Mouse (Mus musculus): ENCODE data around the gene Nfix.

Gene Nfix

DNA sequence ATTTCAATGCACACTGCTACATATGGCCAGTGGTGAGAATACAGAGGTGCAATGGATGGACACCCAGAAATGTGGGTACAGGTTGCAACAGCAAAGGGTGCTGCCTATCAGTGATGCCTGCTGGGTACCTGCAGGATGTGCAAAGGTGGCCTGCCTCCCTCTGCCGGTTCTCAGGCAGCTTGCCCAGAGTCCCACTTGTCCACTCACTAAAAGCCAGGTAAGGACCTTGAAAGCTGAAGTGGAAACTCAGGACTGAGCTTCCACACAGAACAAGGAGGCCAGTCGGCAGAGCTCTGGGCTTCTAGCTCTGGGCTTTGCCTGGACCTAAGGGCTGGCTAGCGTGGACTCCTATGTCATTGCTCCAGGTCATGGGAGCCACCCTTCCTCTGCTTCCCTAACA lies 88.8 kb downstream of the Nfix start:
- DNase-seq: no peak

DNA sequence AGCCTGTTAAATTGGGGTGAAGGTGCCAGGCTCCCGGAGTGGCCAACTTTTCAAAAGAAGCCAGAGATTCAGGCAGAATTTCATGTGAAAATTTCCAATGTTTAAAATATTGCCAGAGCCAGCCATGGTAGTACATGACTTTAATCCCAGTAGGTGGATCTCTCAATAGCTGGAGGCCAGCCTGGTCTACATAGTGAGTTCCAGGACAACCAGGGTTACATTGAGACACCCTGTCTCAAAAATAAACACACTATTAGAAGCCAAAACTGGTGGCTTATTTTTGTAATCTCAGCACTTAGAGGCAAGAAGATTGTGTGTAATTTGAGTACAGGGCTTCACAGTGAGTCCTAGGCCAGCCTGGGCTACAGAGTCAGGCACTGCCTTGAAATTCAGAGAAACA lies 90.2 kb downstream of the Nfix start:
- no peak for DNase-seq

DNA sequence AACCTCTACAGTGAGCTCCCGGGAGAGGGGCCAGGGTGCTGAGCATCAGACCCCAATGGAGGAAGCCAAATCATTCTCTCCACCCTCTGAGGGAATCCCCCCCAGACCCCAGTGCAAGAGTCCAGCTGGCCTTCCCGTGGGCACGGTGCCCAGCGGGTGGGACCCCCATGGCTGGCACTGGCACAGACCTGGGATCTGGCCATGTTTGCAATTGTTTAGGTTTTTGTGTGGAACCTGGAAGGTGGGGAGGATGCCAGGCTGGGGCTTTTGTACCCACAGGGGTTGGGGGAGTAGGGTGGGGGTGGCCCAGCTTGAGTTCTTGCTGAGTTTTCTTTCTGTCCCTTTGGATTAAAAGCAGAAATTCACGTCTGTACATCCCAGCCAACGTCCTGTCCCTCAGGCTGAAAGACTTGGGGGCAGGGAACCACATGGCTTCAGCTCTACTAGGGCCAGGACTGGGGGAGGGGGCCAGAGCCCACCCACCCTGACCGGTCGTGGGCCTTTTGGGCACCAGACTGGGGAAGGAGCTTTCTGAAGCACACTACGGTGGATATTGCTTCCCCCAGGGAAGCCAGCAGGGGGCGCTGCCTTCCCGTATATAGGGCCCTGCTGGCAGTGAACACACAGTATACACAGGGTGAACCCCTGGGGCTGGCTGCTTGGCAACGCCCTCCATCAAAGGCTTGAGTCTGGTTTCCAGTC lies 91.2 kb downstream of the Nfix start:
- peak; percentile 92 for DNase-seq

DNA sequence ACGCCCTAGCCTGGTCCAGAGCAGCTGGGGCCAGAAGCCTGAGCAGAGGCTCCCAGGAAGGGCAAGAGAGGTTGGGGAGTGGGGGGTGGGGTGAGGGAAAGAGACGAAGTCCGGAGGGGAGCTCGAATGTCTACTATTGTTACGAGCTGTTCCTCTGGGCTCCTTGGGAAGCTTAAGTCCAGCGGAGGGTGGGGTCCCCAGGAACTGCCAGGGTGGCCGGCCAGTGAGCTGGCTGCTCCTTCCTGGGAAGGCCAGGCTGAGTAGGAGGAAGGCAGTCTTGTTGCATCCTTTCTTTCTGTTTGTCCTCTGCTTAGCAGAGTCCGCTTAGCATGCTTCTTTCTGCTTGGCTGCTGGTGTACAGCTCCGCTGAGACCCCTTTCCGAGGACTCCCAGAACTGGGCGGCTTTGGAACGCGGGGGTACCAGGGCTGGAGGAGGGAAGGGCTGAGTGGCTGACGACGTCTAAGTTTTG lies 92.0 kb downstream of the Nfix start:
- no peak for DNase-seq

DNA sequence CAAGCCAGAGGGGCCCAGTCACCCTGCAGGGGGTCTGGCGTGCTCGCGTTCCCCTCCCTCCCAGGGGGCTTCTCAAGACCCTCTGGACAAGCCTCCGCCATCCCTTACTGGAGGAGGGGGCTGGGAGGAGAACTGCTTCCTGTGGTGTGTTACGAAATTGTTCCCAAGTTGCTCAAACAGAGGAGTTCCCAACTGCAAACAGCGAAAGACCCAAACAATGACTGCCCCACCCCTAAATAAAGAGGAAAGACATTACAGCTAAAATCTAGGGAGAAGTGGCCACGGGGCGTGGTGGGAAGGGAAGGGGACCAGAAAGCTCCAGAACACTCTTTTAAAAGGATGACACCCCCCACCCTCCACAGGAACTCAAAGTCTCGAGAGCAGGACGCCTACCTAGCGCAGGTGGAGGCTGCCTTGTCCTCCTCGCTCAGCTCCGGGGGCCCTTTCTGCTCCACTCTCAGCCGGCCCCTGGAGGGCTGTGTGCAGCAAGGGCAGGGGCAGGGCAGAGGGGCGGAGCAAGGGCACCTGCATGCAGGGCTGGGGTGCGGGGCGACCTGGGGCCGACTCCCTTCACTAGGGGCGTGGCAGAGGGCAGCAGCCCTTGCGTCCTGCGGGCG lies 92.8 kb downstream of the Nfix start:
- peak; percentile 66 for DNase-seq

DNA sequence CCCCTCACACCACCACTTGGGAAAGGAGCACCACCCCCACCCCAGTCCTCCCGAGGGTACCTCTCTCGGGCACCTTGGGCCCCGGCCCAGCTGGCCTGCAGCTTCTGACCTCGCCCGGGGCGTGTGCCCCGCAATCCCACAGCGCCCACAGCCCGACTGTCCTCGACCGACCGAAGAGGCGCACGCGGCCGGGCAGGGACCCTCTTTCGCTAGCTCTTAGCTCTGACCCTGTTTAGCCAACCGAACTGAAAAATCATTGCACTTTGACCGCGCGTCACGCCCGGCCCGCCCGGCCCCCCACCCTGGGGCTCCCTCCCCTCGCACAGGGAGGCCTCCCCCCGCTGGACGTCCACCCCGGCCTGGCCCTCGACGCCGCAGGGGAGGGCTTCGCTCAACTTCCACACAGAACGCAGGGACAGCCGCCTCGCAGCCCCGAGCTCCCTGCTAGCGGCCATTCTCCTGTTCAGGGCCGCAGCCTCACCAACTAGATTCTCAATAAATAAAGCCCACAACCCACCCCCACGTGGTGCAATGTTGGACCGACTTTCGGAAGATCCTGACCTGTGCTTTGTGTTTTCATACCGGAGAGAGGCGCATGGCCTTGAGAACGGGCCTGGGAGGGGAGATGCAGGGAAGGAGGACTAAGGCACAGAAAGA lies 93.4 kb downstream of the Nfix start:
- DNase-seq: peak; percentile 65

DNA sequence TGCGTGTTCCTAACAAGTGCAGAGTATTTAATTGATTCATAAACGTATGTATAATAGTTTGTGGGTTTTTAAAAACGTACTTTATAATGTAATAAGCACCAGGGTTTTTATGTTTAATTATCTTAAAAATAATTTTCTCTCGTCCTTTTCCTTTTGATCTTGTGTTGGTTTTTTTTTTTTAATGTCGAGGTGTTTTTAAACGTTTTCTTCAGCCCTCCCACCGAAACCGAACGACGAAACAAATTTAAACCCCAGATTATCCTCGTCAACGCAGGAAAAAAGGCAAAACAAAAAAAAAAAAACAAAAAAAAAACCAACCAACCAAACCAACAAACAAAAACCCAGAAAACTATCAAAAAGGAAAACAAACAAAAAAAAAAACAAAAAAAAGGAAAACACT lies 94.2 kb downstream of the Nfix start:
- no peak for DNase-seq

DNA sequence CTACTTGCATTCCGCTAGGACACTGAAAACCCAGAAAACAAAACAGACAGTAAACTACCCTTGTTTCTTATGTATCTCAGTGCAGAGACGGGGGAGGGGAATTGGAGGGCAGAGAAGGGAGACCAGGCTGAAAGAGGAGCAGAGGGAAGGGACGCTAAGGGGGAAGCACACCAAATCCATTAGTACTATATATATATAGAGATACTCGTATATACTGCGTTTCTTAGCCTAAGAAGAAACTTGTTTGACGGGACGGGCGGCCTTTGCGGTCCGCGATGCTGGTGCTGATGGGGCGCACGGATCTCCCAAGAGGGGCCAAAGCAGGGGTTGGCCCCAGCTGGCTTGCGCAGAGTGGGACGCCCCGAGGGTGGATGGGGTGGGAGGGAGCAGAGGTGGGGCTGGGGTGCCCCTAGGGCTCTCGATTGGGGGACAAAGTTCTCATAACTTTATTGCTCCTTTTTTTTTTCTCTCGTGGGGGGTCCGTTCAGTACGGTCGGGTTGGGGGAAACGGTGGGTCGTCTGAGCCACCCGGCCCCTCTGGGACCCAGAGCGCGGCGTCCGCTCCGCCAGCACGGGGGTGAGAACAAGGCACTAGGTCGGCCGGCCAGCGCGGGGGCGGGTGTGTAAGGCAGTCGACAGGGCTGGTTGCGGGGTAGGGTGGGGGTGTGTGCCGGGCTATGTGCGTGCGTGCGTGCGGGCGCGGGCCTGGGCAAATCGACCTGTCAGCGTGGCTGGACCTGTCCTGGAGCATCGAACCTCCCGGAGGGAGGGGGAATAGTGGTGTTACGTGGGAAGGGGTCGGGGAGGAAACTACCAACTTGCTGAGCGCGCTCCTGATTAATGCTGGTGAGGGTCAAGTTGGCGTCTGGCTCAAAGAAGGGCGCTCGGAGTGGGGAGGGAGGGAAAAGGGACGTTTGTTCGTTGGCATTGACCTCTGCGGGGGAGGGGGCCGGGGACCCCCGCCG lies 95.0 kb downstream of the Nfix start:
- peak; percentile 61 for DNase-seq

DNA sequence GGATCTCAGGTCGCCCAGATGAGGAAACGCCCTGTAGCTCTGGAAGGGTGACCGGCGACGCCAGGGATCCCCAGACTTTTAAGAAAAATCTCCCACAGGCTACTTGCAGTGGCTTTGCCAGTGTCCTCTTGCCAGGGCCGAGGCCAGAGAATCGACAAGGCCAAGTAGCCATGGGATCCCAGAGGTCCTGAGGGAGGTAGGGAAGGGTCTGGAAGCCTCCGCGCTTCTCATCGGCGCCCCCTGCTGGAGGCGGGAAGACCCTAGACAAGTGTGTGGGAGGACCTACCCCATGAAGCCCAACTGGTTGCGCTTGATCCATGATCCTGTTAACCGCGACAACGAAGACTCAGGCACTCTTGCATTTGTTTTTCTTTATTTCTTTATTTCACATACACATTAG lies 95.8 kb downstream of the Nfix start:
- peak; percentile 92 for DNase-seq

DNA sequence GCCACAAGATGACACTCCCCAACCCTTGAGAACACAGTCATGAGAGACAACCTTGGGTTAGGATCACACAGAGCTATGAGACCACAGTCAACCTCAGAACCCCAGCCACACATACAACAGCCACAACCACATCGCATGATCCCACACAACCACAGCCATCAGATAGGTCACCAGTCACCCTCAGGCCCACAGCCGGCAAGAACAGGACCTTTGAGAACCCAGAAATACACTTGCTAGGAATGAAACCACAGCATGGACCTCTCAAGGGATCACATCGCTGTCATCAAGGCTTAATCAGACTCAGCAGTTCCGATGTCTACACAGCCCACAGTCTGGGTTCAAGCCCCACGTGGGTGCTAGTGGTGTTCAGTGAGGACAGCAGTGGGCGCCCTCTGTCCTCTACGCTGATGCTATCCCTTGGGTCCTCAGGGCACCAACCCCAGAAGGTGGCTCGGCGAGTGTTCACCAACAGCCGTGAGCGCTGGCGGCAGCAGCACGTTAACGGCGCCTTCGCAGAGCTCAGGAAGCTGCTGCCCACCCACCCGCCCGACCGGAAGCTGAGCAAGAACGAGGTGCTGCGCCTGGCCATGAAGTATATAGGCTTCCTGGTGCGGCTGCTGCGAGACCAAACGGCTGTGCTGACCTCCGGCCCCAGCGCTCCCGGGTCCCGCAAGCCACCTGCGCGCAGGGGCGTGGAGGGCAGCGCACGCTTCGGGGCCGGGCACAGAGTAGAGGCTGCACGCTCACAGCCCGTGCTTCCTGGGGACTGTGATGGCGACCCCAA lies 96.5 kb downstream of the Nfix start:
- DNase-seq: peak; percentile 45

DNA sequence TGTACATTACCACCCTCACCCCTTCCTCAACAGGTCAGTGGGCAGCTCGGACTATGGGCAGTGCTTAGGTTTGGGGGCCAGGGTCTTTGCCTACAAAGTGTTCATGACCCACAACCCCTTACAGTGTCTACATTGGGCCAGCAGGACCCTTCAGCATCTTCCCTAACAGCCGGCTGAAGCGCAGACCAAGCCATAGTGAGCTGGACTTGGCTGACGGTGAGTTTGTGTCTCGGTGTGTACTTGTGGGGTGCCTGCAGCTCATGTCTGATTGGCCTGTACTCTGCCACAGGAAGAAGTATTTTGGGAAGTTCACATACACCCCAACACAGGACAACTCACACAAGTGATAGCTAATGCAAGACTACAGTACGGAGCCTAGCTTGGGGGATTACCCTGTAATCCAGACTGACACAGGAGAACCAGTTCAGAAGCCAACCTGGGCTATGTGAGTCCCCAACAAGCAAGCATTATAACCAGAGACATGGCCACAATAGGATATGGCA lies 97.1 kb downstream of the Nfix start:
- DNase-seq: no peak

DNA sequence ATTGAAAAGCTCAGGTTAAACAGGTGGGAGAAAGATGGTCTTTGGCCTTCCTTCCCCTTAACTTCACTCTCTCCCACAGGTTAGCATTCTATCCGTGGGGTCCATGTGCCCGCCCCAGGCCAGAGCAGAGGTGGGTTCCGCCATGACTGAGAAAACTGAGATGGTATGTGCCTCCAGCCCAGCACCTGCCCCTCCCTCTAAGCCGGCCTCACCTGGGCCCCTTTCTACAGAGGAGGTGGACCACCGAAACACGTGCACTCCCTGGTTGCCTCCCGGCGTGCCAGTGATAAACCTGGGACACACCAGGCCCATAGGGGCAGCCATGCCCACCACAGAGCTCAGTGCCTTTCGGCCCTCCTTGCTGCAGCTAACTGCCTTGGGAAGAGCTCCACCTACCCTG lies 97.6 kb downstream of the Nfix start:
- DNase-seq: no peak

DNA sequence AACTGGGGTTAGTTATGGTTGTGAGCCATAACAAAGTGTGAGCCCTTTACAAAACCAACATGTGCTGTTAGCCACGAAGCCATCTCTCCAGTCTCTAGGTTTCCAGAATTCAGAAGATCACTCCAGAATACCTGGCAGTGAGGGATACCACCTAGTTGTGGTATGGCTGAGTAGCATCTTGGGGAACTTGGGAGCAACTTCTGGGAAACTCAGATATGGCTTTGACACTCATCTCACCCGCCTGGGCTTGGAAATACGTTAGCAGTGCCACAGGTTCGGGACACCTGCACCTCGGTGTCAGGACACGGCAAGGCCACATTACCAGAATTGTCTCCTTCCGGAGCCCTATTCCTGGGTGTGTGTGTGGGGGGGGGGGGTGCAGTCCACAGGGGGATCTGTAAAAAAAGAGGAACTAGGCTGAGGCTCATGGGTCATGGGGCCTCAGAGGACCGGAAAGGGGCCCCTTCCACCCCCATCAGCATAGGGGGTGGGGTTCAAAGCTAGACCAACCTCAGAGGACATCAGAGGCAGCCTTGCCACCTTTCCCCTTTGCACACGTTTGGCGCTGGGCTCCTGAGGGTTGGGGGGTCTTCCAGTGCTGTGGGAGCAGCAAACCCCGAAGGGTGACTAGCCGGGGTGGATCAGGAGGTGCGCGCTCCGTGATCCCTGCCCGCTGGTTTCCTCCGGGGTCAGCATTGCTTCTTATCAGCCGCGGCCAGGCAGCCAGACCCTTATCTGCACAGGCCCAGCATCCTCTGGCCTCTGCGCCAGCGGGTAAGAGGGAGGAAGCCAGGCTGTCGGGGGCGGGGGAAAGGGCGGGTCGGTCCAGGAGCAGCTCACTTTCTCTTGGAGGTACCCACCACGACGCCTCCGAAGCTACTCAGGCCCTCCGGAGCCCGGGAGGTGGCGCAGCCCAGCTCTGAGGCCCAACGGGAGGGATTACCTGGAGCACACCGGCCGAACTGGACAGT lies 98.9 kb downstream of the Nfix start, which contains the start of gene Lyl1:
Lyl1 (plus strand) TSS at position 517 of the 971 bp plus-strand sequence.
- DNase-seq: peak; percentile 82

DNA sequence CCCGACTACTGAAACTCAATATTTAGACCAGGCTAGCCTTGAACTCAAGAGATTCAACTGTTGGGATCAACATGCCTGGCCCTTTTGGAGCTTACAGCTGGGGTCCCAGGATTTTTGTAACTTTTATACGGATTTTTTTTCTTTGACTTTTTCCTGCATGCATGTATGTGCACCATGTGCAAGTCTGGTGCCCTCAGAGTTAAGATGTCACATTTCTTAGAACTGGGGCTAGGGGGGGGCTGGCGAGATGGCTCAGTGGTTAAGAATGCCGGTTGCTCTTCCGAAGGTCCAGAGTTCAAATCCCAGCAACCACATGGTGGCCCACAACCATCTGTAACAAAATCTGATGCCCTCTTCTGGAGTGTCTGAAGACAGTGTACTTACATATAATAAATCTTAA lies 99.6 kb downstream of the Nfix start:
- no peak for DNase-seq

DNA sequence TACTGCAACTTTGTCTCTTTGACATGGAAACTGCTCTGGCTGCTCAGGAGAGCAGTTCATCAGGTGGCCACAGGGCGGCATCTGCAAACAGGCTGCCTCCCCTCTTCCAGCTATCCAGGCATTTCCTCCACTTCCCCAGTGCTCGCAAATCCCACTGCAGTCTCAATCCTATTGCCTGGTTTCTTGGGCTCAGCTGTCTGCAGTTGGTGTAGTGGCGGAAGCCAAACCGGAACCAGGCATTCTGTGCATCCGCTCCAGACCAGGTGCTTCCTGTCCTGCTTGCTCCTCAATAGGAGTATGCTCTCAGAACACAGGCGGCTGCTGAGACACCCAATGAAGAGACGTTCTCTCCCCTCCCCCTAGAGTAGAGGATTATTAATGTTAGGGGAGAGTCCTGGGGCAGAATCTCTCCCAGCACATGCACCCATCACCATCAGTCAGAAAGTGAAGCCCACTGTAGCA lies 100.3 kb downstream of the Nfix start:
- DNase-seq: peak; percentile 83

DNA sequence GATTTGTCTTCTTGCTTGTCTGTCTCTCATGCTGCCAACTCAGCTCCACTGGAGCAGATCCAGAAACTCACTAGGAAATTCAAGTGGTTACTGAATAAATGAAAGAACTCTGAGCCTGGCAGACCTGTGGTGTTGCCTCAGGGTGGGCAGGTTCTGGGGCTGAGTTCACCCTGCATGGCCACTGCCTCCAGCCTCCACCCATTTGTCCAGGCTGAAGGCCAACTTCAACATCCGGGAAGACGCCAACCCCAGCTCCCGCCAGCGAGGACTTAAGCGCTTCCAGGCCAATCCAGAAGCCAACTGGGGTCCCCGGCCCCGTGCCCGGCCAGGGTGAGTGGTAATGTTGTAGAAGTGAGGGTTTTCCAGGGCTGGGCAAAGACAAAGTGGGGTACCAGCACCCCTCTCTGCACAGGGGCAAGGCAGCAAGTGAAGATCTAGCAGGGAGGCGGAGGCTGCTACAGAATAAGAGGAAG lies 101.2 kb downstream of the Nfix start:
- DNase-seq: peak; percentile 78

DNA sequence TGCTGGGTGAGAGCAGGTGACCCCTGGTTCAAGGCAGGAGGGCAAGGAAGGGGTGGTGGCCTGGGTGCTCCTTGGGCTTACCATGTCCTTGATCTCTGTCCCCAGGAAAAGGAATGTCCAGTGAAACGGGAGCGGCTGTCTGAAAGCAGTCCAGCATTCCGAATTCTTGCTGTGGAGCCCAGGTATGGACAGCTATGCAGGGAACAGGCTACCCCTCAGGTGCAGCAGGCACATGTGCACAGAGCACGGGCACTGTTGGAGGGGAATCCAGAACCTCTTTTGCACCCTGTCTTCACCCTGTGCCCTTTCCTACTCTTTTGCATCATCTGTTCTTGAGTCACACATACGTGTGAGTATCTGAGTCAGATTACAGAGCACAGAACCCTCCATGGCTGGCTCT lies 101.9 kb downstream of the Nfix start:
- no peak for DNase-seq

DNA sequence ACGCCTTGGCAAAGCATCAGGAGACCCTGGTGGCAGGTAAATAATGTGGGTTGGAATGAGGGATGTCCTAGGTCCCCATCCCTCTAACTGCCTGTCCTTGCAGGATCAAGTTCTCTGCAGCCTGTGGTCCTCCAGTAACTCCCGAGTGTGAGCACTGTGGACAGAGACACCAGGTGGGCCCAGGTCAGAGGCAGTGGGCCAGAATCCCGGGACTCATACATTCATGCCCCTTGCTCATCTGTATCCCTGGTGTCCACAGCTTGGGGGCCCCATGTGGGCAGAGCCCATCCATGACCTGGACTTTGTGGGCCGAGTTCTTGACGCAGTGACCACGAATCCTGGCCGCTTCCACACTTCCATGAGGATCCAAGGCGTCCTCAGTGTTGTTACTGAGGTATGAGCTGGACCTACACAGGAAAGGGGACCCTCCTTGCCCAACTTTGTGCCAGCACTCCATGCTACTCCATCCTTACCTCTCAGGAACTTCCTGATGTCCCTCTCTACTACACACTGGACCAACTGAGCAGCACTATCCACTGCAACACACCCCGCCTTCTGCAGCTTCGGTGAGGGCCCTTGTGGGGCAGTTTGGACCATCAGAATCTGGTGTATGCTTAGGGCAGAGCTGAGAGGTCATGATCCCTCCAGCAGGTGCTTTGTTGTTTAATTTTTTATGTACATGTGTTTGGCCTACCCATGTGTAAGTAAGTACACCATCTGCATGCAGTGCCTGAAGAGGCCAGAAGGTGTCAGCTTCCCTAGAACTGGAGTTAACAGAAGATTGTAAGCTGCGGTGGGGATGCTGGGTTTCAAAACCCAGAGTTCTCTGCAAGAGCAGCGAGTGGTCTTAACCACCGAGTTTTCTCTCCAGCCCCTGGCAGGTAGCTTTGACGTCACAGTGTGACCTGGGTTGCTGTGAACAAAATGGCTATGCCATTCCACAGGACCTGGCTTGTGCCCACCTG lies 102.7 kb downstream of the Nfix start:
- peak; percentile 77 for DNase-seq

DNA sequence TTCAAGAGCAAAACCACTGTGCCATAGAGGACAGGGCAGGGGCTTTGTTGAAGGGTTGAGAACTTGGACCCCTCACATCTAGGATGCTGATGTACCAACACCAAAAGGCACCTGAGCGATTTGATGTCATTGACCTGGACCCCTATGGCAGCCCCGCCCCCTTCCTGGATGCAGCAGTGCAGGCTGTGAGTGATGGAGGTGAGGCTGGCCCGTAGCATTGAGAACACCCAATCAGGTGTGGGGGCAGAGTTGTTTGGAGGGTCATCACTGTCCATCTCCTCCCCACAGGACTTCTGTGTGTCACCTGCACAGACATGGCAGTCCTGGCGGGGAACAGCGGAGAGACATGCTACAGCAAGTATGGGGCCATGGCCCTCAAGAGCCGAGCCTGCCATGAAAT lies 105.0 kb downstream of the Nfix start:
- DNase-seq: no peak
